Mouse (Mus musculus): ENCODE results near the gene Dhx32. TPM values are rescaled to one million over a fixed set of nuclear protein-coding genes. Genes with fewer than 3 reads are reported as not detected.

Gene Dhx32
- polyA plus RNA-seq, 1 experiment from 2014 or later, result 9.6 TPM

DNA sequence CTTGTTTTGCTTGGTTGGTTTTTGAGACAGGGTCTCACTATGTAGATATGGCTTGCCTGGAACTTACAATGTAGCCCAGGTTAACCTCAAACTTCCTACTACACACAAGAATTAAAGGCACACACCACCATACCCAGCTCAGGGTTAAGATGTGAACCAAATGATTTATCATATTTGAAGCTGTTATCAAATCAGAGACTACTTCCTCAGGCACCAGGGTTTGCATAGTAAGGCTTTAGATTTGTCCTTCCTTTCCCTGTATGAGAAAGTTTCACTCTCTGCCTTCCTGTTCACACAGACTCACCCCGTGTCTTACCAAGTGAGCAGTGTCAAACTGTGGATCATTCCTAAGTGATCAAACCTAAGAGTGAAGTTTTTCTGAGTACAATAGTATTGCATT, 38.3 kb downstream of the Dhx32 start:
- no peaks in the 10 kb centered on the region for H3K27me3 ChIP-seq (ENCODE audit: control insufficient read depth, insufficient read depth, low read depth, low read length)
- H3K9me3 ChIP-seq (replicated peaks; ENCODE audit: control insufficient read depth, low read length), result no peaks in the 10 kb centered on the region
- no peak for ATAC-seq (ENCODE audit: low read depth)
- no peak overlapping the region for H3K9ac ChIP-seq (ENCODE audit: low read depth, low read length)
- no peaks in the 10 kb centered on the region for H3K36me3 ChIP-seq (ENCODE audit: control insufficient read depth, insufficient read depth)
- H3K4me1 ChIP-seq (ENCODE audit: control insufficient read depth, low read depth, low read length), result no peaks in the 10 kb centered on the region
- 45% methylated on average over 1 of the region's 1 CpGs for WGBS (ENCODE audit: insufficient replicate concordance)
- H3K4me2 ChIP-seq (ENCODE audit: low read depth, low read length), result no peak overlapping the region
- H3K27ac ChIP-seq (ENCODE audit: low read length), result no peak overlapping the region
- H3K4me3 ChIP-seq (ENCODE audit: low read depth, low read length), result no peak overlapping the region

DNA sequence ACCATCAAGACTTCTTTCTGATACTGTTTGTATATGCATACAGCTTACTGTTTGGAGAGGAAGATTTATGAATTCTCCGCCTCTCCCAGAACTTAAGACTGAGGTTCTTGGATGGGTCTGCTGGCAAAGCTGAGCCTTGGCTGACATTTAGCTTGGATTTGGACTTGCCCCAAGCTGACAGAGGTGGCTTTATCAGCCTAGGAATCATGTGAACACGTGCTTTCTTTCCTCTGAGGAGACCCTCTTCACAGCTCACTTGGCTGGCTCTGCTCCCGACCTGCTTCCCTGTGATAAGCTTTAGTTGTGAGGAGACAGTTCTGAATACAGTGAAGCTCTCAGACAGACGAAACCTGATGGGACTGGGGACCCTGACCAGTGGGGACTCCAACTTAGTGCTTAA, 38.9 kb downstream of the Dhx32 start:
- no peaks in the 10 kb centered on the region for H3K27me3 ChIP-seq (ENCODE audit: control insufficient read depth, insufficient read depth, low read depth, low read length)
- no peak overlapping the region for H3K4me3 ChIP-seq (ENCODE audit: low read depth, low read length)
- no peaks in the 10 kb centered on the region for H3K9me3 ChIP-seq (replicated peaks; ENCODE audit: control insufficient read depth, low read length)
- WGBS (ENCODE audit: insufficient replicate concordance), result 48% methylated on average over 4 of the region's 4 CpGs
- H3K27ac ChIP-seq (ENCODE audit: low read length), result no peak overlapping the region
- no peak for ATAC-seq (ENCODE audit: low read depth)
- H3K4me1 ChIP-seq (ENCODE audit: control insufficient read depth, low read depth, low read length), result no peaks in the 10 kb centered on the region
- no peak overlapping the region for H3K9ac ChIP-seq (ENCODE audit: low read depth, low read length)
- no peaks in the 10 kb centered on the region for H3K36me3 ChIP-seq (ENCODE audit: control insufficient read depth, insufficient read depth)
- H3K4me2 ChIP-seq (ENCODE audit: low read depth, low read length), result no peak overlapping the region

- 84% methylated on average over 12 of the region's 12 CpGs for WGBS (ENCODE audit: insufficient replicate concordance)
- no peaks in the 10 kb centered on the region for H3K9me3 ChIP-seq (replicated peaks; ENCODE audit: control insufficient read depth, low read length)
- no peak overlapping the region for H3K4me3 ChIP-seq (ENCODE audit: low read depth, low read length)
- no peaks in the 10 kb centered on the region for H3K36me3 ChIP-seq (ENCODE audit: control insufficient read depth, insufficient read depth)
- no peak overlapping the region for H3K4me2 ChIP-seq (ENCODE audit: low read depth, low read length)
- no peak overlapping the region for H3K27ac ChIP-seq (ENCODE audit: low read length)
- no peaks in the 10 kb centered on the region for H3K27me3 ChIP-seq (ENCODE audit: control insufficient read depth, insufficient read depth, low read depth, low read length)
- ATAC-seq (ENCODE audit: low read depth), result no peak
- H3K9ac ChIP-seq (ENCODE audit: low read depth, low read length), result no peak overlapping the region
- no peaks in the 10 kb centered on the region for H3K4me1 ChIP-seq (ENCODE audit: control insufficient read depth, low read depth, low read length)
Measured at GRCm38 (mm10) chr7:133742530-133743325, 39.8 kb downstream of the Dhx32 start.

DNA sequence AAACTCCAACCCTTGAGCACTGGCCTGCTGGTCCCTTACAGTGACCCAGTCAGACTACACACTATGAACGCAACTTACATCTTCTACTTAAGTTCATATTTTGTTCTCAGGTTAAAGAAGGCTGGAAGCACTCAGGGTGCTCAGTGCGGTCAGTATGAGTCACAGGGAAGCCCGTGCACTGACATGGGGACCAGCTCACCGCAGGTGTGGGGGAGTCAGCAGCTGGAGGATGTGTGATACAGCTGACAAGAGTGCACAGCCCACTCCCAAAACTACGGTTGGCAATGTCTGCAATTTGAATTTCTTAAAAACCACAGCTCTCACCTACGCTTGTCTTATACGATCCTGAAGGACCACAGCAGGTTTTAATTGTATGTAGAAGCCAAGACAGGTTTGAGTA, 42.0 kb downstream of the Dhx32 start:
- H3K9ac ChIP-seq (ENCODE audit: low read depth, low read length), result no peak overlapping the region
- no peak for ATAC-seq (ENCODE audit: low read depth)
- 75% methylated on average over 7 of the region's 7 CpGs for WGBS (ENCODE audit: insufficient replicate concordance)
- H3K4me3 ChIP-seq (ENCODE audit: low read depth, low read length), result no peak overlapping the region
- no peaks in the 10 kb centered on the region for H3K27me3 ChIP-seq (ENCODE audit: control insufficient read depth, insufficient read depth, low read depth, low read length)
- H3K27ac ChIP-seq (ENCODE audit: low read length), result no peak overlapping the region
- no peaks in the 10 kb centered on the region for H3K4me1 ChIP-seq (ENCODE audit: control insufficient read depth, low read depth, low read length)
- H3K36me3 ChIP-seq (ENCODE audit: control insufficient read depth, insufficient read depth), result no peaks in the 10 kb centered on the region
- no peak overlapping the region for H3K4me2 ChIP-seq (ENCODE audit: low read depth, low read length)
- H3K9me3 ChIP-seq (replicated peaks; ENCODE audit: control insufficient read depth, low read length), result no peaks in the 10 kb centered on the region

DNA sequence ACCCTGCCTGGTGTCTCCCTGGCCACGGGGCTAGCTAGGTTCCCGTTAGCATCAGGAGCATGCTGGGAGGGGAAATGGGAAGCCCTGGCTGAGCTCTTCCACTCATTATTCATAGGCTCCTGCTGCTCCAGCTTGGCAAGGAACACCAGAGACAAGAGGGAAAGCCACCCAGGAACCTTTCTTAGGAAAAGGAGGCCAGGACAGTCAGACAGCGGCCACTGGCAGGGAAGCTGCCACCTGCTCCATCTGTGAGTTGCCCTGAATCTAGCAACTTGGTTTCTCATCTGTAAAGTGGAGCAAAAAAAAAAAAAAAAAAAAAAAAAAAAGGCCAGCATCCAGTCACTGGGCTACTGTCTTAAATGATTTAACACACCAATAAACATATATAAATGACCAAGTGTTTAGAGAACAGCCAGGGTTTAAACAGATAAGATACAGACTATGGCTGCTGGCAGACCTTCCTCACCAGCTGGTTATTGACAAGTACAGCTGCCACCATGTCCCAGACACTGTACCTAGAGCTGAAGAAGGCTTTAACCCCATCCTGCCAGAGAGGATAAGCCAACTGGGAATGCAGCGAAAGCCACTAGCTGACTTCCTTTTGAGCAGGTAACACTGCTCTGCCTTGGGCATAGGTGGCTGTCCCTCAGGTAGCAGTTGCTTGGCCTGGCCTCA, 50.4 kb downstream of the Dhx32 start:
- H3K9me3 ChIP-seq (replicated peaks; ENCODE audit: control insufficient read depth, low read length), result no peaks in the 10 kb centered on the region
- no peak overlapping the region for H3K27ac ChIP-seq (ENCODE audit: low read length)
- H3K4me2 ChIP-seq (ENCODE audit: low read depth, low read length), result no peak overlapping the region
- no peak for ATAC-seq (ENCODE audit: low read depth)
- H3K4me3 ChIP-seq (ENCODE audit: low read depth, low read length), result no peak overlapping the region
- no peaks in the 10 kb centered on the region for H3K36me3 ChIP-seq (ENCODE audit: control insufficient read depth, insufficient read depth)
- H3K9ac ChIP-seq (ENCODE audit: low read depth, low read length), result no peak overlapping the region
- H3K4me1 ChIP-seq (ENCODE audit: control insufficient read depth, low read depth, low read length), result no peaks in the 10 kb centered on the region
- H3K27me3 ChIP-seq (ENCODE audit: control insufficient read depth, insufficient read depth, low read depth, low read length), result no peaks in the 10 kb centered on the region
- 66% methylated on average over 4 of the region's 4 CpGs for WGBS (ENCODE audit: insufficient replicate concordance)

GRCm38 (mm10) chr7:133730324-133731191, 52.0 kb downstream of the Dhx32 start:
- Histone ChIP-seq H3K9ac (ENCODE audit: low read depth, low read length) (no peak overlapping the region), H3K9me3 (replicated peaks; ENCODE audit: control insufficient read depth, low read length) (no peaks in the 10 kb centered on the region), H3K4me1 (ENCODE audit: control insufficient read depth, low read depth, low read length) (no peaks in the 10 kb centered on the region), H3K4me3 (ENCODE audit: low read depth, low read length) (no peak overlapping the region), H3K27me3 (ENCODE audit: control insufficient read depth, insufficient read depth, low read depth, low read length) (no peaks in the 10 kb centered on the region), H3K36me3 (ENCODE audit: control insufficient read depth, insufficient read depth) (no peaks in the 10 kb centered on the region), H3K27ac (ENCODE audit: low read length) (no peak overlapping the region), H3K4me2 (ENCODE audit: low read depth, low read length) (no peak overlapping the region)
- ATAC-seq (ENCODE audit: low read depth), result no peak
- 65% methylated on average over 11 of the region's 11 CpGs for WGBS (ENCODE audit: insufficient replicate concordance)

DNA sequence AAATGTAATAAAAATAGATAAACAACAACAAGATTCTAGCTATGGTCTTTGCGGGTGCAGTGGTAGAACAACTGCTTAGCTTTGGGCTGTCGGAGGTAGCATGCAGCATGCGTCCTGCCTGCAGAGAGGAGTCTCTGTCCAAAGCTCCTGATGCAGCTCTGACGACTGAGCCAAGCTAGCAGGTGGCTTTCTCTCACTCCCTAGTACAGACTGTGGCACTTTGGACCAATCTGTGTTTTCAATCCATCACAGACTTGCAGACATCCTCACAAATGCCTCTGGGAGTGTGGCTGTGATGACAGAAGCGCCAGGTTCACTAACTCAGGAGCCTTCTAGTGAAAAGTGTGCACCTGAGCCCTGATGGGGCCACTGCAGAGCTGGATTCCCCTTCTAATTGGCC, 53.2 kb downstream of the Dhx32 start:
- WGBS (ENCODE audit: insufficient replicate concordance), result 75% methylated on average over 5 of the region's 5 CpGs
- no peak for ATAC-seq (ENCODE audit: low read depth)

DNA sequence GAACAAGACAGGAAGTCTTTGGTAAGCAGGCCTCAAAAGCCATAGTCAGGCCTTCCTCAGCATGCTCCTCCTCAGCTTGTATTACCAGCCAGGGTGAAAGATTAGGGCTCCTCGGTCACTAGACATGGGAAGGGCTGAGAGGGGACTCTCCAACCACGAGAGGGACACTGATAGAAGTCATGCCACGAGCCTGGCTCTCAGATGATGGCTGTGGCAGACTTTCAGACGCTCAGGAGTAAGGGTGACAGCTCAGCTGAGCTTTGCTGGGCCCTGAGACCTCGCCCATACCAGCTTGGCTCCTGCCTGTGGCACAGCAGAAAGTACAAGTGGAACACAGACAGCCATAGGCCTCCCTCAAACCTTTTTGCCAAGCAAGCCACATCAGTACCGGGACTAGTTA, 55.5 kb downstream of the Dhx32 start:
- Histone ChIP-seq H3K4me1 (ENCODE audit: control insufficient read depth, low read depth, low read length) (no peaks in the 10 kb centered on the region), H3K36me3 (ENCODE audit: control insufficient read depth, insufficient read depth) (peaks cover 9% of the 10 kb centered on the region), H3K9me3 (replicated peaks; ENCODE audit: control insufficient read depth, low read length) (no peaks in the 10 kb centered on the region), H3K27me3 (ENCODE audit: control insufficient read depth, insufficient read depth, low read depth, low read length) (no peaks in the 10 kb centered on the region), H3K9ac (ENCODE audit: low read depth, low read length) (no peak overlapping the region), H3K27ac (ENCODE audit: low read length) (no peak overlapping the region), H3K4me3 (ENCODE audit: low read depth, low read length) (no peak overlapping the region), H3K4me2 (ENCODE audit: low read depth, low read length) (no peak overlapping the region)
- WGBS (ENCODE audit: insufficient replicate concordance), result 50% methylated on average over 6 of the region's 6 CpGs
- no peak for ATAC-seq (ENCODE audit: low read depth)

More for the DNA sequence above, 53.2 kb downstream of the Dhx32 start:
- H3K36me3 ChIP-seq (ENCODE audit: control insufficient read depth, insufficient read depth), result no peaks in the 10 kb centered on the region
- H3K27me3 ChIP-seq (ENCODE audit: control insufficient read depth, insufficient read depth, low read depth, low read length), result no peaks in the 10 kb centered on the region
- H3K9ac ChIP-seq (ENCODE audit: low read depth, low read length), result no peak overlapping the region
- no peak overlapping the region for H3K4me2 ChIP-seq (ENCODE audit: low read depth, low read length)
- no peak overlapping the region for H3K27ac ChIP-seq (ENCODE audit: low read length)
- no peak overlapping the region for H3K4me3 ChIP-seq (ENCODE audit: low read depth, low read length)
- H3K9me3 ChIP-seq (replicated peaks; ENCODE audit: control insufficient read depth, low read length), result no peaks in the 10 kb centered on the region
- H3K4me1 ChIP-seq (ENCODE audit: control insufficient read depth, low read depth, low read length), result no peaks in the 10 kb centered on the region

Measured in liver, embryonic 16.5 days (tissue).